Mouse (Mus musculus) CH12F3 (cell line): ENCODE measurements around the gene Reep6.

ENCODE experiments used
- in situ Hi-C: fragments of 300-500 bp; cut with MboI; formaldehyde crosslinking; loops from 2 replicates; pipeline ENCODE4 v1.14.3; 2020; ENCODE audit warnings: low sequenced_read_pairs

Gene Reep6

GRCm38 (mm10) chr10:80383431-80383830 lies 53.7 kb downstream of the Reep6 start:
- in situ Hi-C loops, result no loop called here

- in situ Hi-C loops, result no loop called here
Measured at GRCm38 (mm10) chr10:80384115-80384639, 54.4 kb downstream of the Reep6 start.

- in situ Hi-C loops, result no loop called here
Measured at GRCm38 (mm10) chr10:80384709-80385108, 55.0 kb downstream of the Reep6 start.

GRCm38 (mm10) chr10:80385310-80385709 lies 55.6 kb downstream of the Reep6 start:
- in situ Hi-C loops, result no loop called here
